Mouse (Mus musculus): ENCODE measurements around the gene Ncoa3. TPM values are rescaled to one million over a fixed set of nuclear protein-coding genes. Genes with fewer than 3 reads are reported as not detected.
A peak's percentile ranks its signal among the peaks of the same experiment; 100 is the strongest.

The Ncoa3 gene
- polyA plus RNA-seq, 1 experiment: 34.2 TPM

DNA sequence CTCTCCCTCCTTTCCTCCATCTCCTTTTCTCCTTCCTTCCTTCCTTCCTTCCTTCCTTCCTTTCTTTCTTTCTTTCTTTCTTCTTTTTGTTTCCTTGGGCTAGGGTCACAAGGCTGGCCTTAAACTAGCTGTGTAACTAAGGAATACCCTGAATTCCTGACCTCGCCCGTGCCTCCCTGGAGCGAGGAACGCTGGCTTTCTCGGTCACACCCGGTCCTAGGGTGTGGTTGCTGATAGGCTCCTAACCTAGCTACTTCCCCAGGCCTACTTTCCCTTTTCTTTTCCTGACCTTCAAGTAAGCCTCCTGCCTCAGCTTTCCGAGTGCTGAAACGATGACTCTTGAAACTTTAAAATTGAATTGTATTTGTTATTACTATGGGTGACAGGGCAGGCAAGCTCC lies 23.0 kb upstream of the Ncoa3 start:
- DNase-seq (ENCODE audit: extremely low spot score in 1 of 2, low spot score in 1 of 2): no peak

DNA sequence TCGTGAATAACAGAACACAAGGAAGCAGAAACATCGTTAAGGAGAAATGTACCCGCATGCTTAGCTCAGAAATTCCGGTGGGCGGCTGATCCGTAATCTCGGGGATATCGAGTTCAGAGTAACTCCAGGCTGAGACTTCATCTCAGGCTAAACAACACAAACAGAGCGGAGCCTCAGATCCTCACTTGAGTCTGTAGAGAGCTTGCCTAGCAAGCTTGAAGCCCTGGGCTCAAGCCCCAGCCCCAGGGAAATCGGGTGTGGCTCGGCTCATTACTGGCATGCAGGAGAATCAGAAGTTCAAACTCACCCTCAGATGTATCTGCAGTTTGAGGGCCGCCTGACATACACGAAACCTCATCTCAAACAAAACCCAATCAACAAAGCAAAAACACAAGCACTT lies 22.5 kb upstream of the Ncoa3 start:
- no peak for DNase-seq (ENCODE audit: extremely low spot score in 1 of 2, low spot score in 1 of 2)

DNA sequence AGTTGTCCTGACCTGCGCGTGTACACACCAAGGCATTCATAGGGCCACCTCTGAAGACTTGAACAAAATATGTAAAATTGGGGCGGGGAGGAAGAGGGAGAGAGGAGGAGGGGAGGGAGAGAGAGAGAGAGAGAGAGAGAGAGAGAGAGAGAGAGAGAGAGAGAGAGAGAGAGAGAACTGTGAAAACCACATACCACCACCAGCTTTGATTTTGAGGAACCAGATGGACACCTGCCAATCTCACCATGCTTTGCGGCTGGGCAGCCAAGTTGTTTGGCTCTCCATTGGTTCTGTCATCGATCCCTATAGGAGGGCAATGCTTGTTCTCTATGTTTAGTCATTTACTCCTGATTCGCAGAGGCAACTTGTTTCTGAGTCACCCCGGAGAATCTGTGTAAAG lies 21.7 kb upstream of the Ncoa3 start:
- no peak for DNase-seq (ENCODE audit: extremely low spot score in 1 of 2, low spot score in 1 of 2)

DNA sequence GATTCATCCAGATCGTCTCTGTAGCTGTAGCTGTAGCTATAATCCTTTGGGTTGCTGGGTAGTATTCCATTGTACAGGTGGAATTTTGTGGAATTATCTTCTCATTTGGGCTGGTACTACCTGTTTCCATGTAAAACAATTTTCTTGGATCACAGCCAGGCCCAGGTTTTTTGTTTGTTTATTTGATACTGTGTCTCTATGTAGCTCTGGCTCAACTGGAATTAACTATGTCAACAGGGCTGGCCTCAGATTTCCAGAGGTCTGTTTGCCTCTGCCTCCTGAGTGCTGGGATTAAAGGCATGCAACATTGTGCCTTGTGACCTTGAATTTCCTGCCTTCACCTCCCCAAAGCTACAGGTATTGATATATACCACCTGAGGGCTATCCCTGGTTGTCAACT lies 18.1 kb upstream of the Ncoa3 start:
- DNase-seq (ENCODE audit: extremely low spot score in 1 of 2, low spot score in 1 of 2): no peak

DNA sequence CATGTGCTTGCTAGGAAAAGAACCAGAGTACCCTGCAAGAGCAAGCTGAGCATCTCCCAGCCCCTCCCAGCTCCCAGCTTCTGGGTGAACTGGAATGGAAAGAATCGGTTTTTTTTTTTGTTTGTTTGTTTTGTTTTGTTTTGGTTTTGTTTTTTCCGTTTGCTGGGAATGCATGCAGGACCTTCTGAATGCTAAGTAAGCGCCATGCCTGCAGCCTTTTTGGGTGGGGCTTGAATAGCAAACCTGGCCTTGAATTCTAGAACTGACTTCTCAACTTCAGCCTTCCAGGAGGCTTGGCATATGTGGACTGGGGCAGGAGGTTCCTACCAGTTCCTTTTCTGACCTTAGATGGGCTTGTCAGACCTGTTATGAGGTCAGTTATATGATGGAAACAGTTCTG lies 16.2 kb upstream of the Ncoa3 start:
- no peak for DNase-seq (ENCODE audit: extremely low spot score in 1 of 2, low spot score in 1 of 2)

DNA sequence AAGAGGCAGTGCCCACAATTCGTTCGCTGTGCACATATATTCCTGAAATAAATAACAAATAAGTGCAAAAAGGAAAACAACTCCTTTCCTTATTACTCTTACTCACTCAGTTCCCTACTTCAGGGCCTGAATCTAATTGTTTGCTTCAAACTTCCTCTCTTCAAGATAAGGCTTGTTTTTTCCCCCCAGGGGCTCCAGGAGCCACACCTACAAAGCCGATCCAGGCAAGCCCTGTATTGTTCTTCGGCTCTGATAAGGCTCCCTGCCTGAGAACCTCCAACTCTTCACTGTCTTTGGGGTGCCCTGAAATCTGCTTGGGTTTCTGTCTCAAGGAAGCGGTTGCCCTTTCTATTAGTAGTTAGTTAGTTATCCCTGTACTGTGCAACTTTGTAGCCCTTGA lies 15.6 kb upstream of the Ncoa3 start:
- no peak for DNase-seq (ENCODE audit: extremely low spot score in 1 of 2, low spot score in 1 of 2)

DNA sequence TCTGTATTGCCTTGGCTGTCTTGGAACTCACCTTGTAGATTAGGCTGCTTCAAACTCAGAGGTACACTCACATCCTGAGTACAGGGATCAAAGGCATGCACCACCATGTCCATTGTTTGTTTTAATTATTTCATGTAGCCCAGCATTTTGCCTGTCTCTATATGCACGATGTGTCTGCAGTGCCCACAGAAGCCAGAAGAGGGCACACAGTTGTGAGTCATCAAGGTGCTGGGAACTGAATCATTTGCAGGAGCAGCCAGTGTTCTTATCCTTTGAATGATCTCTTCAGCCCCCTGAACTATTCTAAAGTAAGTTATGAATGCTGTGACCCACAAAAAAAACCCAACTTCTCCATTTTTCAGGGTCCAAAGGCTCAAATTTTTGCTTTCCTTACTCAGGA lies 14.3 kb upstream of the Ncoa3 start:
- DNase-seq (ENCODE audit: extremely low spot score in 1 of 2, low spot score in 1 of 2): no peak

DNA sequence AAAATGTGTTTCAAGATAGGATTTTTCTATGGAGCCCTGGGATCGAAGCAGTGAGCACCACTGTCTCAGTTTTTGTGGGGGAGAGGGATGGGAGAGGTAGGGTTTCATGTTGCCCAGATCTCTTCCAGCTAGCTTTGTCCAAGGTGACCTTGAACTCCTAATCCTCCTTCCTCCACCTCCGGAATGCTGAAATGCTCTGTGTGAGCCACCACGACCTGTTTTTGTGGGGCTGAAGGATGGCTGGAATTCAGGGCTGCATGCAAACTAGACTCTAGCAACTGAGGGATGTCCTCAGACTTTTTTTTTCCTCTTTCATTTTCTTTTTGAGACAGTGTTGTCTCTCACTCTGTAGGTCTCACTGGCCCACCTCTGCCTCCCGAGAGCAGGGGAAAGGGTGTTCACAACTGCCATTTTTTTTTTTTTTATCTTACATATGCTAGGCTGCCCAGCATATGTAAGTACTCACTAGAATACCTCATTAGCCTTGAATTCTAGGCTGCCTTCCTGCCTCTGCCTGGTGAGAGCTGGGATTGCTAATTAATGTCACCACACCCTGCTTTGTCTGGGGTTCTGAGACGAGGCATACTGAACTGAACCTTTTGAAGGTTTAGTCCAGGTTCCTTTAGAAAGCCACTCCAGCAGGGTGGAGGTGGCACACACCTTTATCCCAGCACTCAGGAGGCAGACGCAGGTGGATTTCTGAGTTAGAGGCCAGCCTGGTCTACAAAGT lies 11.0 kb upstream of the Ncoa3 start:
- DNase-seq (ENCODE audit: extremely low spot score in 1 of 2, low spot score in 1 of 2): no peak

DNA sequence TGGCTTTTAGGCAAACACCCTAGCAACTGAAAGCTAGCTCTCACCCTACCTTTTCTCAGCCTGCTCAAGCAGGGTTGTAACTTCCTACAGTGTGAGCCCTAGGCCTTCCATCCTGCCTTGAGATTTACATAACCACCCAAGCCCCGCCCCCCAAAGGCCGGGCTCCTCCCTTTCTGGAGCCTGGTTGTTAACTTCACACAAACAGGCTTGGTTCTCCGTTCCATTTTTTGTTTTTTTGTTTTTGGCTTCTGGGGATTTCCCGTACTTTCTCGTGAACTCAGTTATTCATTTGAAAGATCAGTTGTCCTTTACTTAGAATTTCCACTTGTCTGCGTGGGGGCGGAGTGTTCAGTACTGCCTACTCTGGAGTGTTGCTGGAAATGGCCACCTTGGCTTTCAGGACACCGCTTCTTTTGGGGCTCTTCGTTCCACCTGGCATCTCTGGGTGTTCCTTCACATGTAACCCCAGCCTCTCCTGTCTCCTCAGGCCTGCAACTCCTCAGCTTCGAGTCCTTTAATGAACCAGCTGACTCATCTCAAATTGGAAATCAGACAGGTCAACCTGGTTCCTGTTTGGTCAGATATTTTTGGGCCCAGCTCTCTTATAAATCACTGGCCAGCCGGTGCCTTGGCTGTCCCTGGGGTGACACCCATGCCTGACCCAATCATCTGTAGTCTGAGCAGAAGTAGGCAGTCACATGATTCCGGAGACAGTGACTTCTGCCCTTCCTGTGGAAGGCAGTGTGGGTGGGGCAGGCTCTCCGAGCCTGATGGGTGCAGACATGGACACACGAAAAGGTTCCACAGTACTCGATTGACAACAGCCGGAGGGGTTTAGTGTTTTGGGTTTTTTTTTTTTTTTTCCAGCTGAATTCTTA lies 9.7 kb upstream of the Ncoa3 start:
- no peak for DNase-seq (ENCODE audit: extremely low spot score in 1 of 2, low spot score in 1 of 2)

DNA sequence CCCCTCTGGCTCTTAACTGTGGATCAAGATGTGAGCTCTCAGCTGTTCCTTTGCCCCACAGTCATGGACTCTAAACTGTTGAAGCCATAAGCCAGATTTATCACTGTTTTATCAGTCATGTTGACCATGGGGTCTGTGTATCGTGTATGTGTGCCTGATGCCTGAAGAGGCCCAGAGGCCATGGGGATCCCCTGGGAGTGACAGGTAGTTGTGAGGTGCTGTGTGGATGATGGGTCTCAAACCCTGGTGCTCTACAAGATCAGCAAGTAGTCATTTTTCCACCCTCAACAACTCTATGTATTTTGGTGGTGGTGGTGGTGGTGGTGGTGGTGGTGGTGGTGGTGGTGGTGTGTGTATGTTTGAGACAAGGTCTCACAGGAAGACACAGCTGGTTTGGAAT lies 8.1 kb upstream of the Ncoa3 start:
- no peak for DNase-seq (ENCODE audit: extremely low spot score in 1 of 2, low spot score in 1 of 2)

DNA sequence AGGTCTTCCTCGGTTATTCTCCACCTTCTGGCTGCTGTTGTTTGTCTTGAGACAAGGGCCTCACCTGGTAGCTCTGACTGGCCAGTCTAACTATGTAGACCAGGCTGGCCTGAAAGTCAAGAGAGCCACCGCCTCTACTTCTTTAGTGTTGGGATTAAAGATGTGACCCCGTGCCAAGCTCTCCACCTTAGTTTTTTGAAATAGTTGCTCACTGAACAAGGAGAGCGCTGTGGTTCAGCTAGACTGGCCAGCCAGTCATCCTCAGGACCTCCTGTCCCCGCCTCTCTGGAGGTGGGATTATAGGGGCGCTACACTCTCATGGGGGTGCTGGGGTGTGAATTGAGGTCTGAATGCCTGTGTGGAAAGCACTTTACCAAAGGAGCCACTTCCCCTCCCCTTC lies 7.5 kb upstream of the Ncoa3 start:
- DNase-seq (ENCODE audit: extremely low spot score in 1 of 2, low spot score in 1 of 2): no peak

DNA sequence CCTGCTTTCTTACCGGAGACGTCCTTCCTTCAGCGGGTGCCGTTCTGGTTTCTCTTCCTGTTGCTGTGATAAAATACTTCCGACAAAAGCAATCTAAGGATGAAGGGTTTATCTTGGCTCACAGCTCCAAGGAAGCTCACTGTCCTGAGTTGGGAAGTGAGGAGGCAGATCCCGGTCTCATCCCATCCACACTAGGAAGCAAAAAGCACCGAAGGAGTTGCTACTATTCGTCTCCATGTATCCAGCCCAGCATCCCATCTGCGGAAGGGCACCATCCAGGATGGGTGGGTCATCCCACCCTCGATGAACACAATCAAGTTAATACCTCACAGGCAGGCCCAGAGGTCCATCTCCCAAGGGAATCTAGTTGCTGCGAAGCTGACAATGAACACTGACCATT lies 6.9 kb upstream of the Ncoa3 start:
- no peak for DNase-seq (ENCODE audit: extremely low spot score in 1 of 2, low spot score in 1 of 2)

DNA sequence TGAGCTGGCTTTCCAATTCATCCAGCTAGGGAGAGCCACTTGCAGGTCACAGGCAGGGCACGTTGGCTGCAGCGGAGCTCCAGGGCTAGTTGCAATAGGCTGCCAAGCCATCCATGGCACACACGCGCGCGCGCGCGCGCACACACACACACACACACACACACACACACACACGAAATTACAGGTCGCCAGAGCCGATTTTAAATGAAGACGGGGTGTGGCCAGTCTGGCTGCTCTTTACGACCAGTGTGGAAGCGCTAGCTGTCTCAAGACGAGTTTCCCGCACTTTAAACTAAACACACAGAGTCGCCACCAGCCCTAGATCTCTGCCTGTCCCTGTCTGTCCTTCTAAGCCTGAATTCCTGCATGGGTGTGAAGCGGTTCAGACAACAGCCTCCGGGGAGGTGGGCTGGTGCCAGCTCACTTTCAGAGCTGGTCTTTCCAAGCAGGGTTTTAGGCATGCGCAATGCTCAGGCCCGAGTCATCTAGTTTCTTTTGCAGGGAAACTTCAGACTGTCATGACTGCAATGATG lies 5.4 kb upstream of the Ncoa3 start:
- peak; percentile 69 to 87 for DNase-seq (ENCODE audit: extremely low spot score in 1 of 2, low spot score in 1 of 2)

DNA sequence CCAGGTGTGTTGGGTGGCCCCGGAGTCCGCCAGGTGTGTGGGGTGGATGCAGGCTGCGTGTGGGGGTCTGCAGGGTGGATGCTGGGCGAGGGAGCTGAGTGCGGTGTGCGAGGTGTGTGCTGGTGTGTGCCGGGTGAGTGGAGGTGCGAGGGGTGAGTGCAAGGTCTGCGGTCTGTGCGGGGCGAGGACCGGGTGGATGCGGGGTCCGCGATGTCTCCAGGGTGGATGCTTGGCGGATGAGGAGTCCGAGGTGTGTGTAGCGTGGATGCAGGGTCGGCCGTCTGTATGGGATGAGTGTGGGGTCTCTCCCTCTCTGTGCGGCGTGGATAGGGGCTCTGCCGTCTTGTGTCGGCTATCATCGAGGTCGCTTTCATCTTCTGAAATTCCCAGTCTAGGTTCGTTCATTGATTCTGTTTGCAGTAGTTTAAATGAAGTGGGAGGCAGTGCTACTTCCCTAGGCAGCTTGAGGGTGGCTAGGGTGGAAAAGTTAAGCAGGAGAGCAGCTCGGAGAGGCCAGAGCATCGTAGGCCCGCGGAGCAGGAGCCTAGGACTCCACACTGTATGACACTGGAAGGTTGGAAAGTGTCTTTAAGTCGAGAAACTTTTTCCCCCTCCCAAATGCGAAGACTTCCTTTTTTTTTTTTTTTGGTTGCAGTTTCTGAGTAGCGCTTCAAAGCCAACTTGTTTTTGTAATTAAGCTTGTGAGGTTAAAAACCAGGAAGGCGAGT lies 901 bp downstream of the Ncoa3 start:
- DNase-seq (ENCODE audit: extremely low spot score in 1 of 2, low spot score in 1 of 2): no peak

DNA sequence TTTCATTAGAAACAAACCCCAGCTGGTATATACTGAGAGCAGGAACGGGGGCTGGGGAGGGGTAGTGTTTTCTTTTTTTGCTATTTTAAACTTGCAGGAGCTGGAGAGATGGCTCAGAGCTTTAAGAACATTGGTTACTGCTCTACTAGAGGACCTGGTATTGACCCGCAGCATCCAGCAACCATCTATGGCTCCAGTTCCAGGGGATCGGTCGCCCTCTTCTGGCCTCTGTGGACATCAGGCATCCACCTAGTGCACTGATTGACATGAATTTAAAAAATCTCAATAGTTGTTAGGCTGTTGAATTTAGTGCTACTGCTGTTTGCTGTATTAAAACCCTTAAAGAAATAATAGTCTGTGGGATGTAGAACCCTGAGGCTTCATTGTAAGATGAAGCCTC lies 1.9 kb downstream of the Ncoa3 start:
- DNase-seq (ENCODE audit: extremely low spot score in 1 of 2, low spot score in 1 of 2): no peak

DNA sequence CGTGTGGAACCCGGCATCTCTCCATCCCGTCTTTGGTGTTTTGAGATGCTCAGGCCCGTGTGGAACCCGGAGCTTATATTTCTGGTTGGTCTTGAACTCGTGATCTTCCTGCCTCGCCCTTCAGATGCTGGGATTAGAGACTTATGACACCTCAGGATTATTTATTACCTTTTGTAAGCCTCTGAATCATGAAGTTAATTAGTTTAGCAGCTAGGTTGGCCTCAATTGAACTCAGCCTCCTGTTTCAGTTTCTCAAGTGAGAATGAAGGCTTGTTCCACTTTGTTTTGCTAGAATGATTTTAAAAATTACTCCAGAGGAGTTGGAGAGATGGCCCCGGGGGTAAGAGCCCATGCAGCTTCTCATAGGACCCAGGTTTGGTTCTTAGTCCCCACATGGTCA lies 3.3 kb downstream of the Ncoa3 start:
- no peak for DNase-seq (ENCODE audit: extremely low spot score in 1 of 2, low spot score in 1 of 2)

DNA sequence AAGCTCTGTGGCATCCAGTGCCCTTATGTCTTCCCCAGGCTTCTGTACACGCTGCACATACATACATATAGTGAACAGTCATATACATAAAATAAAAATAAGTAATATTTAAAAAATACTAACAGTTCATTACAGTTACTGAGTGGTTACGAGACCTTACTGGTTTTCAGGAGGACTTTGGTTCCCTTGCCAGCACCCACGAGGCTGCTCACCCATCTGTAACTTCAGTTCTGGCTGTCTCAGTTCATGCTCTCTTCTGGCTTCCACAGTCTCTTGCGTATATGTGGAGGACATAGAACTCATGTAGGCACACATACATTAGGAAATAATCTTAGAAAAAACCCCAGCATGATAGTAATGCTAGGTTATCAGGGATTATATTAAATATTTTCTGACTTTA lies 3.7 kb downstream of the Ncoa3 start:
- no peak for DNase-seq (ENCODE audit: extremely low spot score in 1 of 2, low spot score in 1 of 2)

DNA sequence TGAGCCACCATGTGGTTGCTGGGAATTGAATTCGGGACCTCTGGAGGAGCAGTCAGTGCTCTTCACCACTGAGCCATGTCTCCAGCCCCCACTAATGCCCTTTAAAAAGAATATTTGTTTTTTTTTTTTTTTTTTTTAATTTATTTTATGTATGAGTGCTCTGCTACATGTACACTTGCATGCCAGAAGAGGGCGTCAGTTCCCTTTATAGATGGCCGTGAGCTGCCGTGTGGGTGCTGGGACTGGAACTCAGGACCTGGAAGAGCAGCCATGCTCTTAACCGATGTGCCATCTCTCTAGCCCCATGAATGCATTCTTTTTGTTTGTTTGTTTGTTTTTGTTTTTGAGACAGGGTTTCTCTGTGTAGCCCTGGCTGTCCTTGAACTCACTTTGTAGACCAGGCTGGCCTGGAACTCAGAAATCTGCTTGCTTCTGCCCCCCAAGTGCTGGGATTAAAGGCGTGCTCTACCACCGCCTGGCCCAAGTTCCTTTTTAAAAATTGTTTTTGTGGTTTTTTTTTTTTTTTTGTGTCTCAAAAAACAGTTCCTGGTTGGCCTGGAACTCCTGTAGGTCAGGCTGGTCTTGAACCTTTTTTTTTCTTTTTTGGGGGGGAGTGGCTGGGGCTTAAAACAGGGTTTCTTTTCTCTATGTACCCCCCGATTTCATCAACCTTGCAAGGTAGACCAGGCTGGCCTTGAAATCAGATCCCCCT lies 5.0 kb downstream of the Ncoa3 start:
- DNase-seq (ENCODE audit: extremely low spot score in 1 of 2, low spot score in 1 of 2): no peak

DNA sequence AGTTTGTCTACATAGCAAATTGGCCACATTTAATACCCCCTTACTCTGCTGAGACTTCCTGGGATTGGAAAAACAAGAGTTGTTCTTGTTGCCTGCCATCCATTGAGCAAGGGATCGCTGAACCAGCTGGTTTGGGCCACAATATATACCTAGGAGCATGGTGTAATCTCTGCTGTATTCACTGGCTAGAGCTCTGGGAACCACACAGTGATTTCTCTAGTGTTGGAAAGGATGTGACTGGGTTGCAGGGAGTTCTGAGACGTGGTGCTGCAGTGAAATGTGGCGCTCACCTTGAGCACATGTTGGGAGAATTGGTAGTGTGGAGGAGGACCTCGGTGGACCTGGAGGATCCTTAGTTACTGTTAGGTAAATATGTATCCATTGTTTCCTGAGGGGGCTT lies 6.5 kb downstream of the Ncoa3 start:
- DNase-seq (ENCODE audit: extremely low spot score in 1 of 2, low spot score in 1 of 2): no peak

DNA sequence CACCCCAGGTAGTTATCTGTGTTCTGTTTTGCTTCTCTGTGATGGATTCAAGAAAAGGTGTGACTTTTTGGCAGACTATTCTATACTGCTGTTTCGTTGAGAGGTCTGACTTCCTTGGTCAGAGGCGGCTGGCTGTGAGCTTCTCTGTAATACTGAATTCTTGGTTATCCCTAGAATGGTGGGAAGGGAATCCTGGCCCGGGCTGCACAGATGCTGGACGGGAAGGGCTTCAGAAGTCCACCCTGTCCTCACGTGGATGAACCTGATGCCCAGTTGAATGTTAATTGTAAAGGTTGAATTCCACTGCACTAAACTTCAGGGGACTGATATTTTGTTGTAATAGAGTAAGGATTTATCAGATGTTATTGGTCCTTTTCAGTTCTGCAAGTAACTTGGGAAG lies 7.4 kb downstream of the Ncoa3 start:
- no peak for DNase-seq (ENCODE audit: extremely low spot score in 1 of 2, low spot score in 1 of 2)

DNA sequence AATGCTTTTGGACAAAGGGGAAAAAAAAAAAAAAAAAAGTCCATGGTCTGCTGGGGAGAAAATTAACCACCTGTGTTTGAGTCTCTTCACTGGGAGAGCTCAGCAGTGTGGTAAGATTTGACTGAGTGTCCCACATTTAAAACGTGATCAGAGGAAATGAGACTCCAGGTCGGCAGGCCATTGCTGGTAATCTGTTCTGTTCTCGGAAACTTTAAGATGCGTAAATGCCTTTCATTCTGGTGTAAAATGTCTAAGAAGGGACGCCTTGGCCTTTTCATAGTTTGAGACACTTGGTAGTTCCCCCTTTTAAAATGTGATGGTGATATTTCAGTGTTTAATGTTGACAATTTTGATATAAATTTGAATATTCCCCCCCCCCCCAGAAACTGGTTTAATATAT lies 7.8 kb downstream of the Ncoa3 start:
- no peak for DNase-seq (ENCODE audit: extremely low spot score in 1 of 2, low spot score in 1 of 2)

All from frontal cortex, adult 2 months (tissue).